Mouse (Mus musculus) gastrocnemius, postnatal 36 days (tissue): ENCODE results near the gene Caap1. TPM values are rescaled to one million over a fixed set of nuclear protein-coding genes. Genes with fewer than 3 reads are reported as not detected.

Experiments used
- DNase-seq, 2 experiments: peaks; one replicate each; pipeline ENCODE4 v3.0.0; 2022
- intact Hi-C: fragments of 180-260 bp; cut with DNase I; formaldehyde crosslinking; loops from one replicate; pipeline ENCODE4 v1.15.1; 2025
- total RNA-seq, 2 experiments: library from RNA; stranded (reverse); gene quantifications; 2 replicates each; pipeline ENCODE4 v1.2.3; 2021

Gene Caap1
- total RNA-seq, 2 experiments from 2014 or later, result 1.9 to 2.4 TPM

DNA sequence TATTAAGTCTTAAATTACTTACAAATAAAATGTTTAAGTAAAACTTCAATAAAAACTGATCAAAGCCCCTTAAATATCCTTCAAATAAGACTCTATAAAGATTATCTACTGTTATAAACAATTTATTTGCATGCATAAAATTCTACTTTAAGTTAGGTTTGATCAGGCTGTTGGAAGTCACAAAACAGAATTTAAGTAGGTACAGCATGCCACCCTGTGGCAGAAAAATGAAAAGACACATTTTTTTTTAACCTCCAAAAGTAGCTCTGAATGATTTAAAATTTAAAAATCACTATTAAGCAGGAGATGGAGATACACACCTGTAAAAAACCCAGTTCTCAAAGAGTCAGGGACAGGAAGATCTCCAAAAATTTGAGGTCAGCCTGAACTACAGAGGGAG lies 33.3 kb downstream of the Caap1 start:
- no peak for DNase-seq
- intact Hi-C loops, result no loop called here

DNA sequence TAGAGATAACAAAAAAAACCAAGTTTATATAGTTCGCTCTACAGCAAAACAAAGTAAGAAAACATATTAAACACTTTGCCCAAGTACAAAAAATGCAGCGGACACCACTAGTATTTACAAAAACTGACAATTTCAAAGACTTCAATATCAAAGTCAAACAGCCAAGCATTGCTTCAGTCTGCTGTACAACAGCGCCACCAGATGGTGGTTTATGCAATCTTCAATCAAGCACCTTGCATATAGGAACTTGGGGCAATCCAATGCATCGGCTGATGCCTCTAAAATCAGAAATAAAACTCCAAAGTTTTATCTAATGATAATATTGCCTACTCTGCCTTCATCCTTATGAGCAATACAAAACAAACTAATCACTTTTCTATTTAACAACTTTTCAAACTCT lies 39.0 kb downstream of the Caap1 start:
- intact Hi-C loops, result no loop called here

DNA sequence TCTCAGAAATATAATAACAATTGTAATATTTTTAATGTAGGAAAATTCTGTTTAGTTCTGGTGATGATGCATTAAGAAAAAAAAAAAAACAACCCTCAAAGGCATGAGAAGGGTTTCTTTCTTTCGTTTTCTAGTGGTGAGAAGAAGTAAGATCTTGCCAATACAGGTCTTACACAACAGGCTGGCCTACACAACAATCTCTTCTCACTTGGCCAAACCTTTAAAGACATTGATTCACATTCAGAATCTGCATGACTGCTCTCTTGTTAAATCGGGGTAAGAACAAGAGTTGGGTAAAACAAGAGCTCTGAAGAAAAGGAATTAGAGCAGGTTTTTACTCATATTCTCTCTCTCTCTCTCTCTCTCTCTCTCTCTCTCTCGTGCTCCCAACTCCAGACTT lies 41.2 kb downstream of the Caap1 start:
- intact Hi-C loops, result no loop called here
- DNase-seq, result no peak

More for the DNA sequence above, 39.0 kb downstream of the Caap1 start:
- DNase-seq, result peak in 1 of 2 experiments; percentile 8

DNA sequence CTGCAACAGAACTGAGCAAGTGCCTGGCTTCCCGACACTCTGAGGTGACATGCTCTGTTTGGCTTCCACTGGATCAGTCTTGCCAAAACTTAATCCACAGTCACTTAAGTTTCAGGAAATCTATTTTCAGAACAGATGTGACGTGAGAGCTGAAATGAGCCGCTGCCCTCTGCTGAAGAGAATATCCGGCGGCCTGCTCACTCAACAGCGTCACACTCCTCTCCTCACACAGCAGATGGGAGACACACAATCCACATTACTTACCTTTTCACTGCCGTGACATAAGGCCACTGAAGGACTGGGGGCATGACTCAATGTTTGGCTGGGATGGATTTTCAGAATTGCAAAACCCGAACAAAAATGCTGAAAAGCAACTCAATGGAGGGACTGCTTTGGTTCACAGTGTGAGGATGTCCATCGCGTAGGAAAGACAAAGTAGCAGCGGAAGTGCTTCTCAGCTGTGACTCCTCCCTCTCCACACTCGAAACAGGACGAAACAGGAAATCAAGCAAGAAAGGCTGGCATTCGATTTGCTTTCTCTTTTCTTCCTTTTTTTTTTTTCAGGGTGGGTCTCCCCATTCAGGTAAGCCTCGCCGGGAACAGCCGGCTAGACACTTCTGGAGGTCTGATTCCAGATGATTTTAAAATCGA lies 79.7 kb downstream of the Caap1 start:
- intact Hi-C loops, result no loop called here
- DNase-seq, result peak; percentile 17 to 19

DNA sequence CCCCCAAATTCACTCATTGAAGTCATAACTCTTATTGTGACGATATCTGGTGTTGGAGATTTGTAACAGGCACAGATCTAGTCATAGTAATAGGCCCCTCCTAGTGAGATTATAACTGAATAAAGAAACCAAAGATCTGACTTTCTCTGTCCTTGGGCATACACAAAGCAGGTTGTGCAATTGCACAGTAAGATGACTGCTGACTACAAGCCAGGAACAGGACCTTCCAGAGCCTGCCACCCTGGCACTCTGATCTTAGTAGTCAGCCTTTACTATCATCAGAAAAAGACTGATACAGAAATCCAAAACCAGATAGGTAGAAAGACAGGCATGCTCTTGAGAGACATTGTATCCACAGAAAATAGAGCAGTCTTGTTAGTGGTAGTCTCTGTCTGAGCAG lies 83.3 kb downstream of the Caap1 start:
- intact Hi-C loops, result no loop called here
- DNase-seq, result peak in 1 of 2 experiments; percentile 6

DNA sequence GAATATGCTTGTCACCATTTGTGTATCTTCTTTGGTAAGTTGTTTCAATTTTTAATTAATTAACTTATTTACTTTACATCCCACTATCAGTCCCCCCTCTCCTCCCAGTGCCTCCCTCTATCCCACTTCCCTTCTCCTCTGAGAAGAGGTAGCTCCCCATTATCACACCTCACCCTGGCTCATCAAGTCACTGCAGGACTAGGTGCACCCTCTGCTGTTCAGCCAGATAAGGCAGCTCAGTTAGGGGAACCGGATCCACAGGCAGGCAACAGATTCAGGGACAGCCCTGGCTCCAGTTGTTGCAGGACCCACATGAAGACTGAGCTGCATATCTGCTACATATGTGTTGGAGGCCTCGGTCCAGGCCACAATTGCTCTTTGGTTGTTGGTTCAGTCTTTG lies 97.2 kb downstream of the Caap1 start:
- intact Hi-C loops, result no loop called here
- DNase-seq, result no peak

DNA sequence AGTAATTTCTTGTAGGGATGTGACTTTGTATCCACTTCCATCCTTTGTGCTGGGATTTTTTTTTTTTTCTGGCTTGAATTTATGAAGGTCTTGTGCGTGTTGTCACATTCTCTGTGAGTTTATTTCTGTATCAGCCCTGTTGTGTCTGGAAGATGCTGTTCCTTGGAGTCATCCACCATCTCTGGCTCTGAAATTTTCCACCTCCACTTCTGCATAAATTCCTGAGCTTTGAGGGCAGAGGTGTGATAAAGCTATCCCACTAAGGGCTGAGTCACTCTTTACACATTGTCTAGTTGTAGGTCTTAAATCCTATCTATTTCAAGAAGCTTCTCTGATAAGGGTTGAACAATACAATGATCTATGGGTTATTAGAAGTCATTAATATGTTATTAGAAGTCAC lies 101.7 kb downstream of the Caap1 start:
- intact Hi-C loops, result no loop called here
- no peak for DNase-seq

Other genes with a start within 250 kb of the Caap1 start
- not detected for gene Gm10306, start 250 bp downstream of the Caap1 start, total RNA-seq
- gene Plaa, start 46.4 kb upstream of the Caap1 start, total RNA-seq, result 10 to 100 TPM; 31.3 to 32.6 TPM
- 1 to 10 TPM; 6.1 TPM for gene Ift74, start 57.7 kb upstream of the Caap1 start, total RNA-seq
- not detected for gene Lrrc19, start 93.3 kb upstream of the Caap1 start, total RNA-seq
- gene Tek, start 182.5 kb upstream of the Caap1 start, total RNA-seq, result 10 to 100 TPM; 11.7 to 13.7 TPM